Mouse (Mus musculus) heart, adult 2 months (tissue): ENCODE measurements around the gene Rab28.

Source experiments
- EP300 ChIP-seq: fragments of 200-500 bp; IDR thresholded peaks from 2 replicates; pipeline ENCODE4 v1.6.1; 2011; ENCODE audit warnings: low read depth, low read length, control low read depth; ENCODE audit not compliant: insufficient read depth
- POLR2A ChIP-seq: fragments of 200-500 bp; IDR thresholded peaks from 2 replicates; pipeline ENCODE4 v1.6.1; 2011; ENCODE audit warnings: mild to moderate bottlenecking, low read depth, low read length, control low read depth; ENCODE audit not compliant: insufficient read depth

- TF ChIP-seq POLR2A, result no peak
- no peak for TF ChIP-seq EP300
Measured at GRCm38 (mm10) chr5:41757338-41757737, 49.4 kb upstream of the Rab28 start.
